Mouse (Mus musculus) T-helper 17 cell (primary cell): ENCODE results near the gene Cdc6.

Experiments
- in situ Hi-C, 2 experiments: fragments of 300-600 bp; cut with MboI, MseI; formaldehyde crosslinking; loops; 1 replicate in 1 of 2; 2 replicates in 1 of 2; pipeline ENCODE4 v1.15.1; 2025; ENCODE audit warnings: high pct_unique_total_duplicates in 2 of 2

Cdc6 gene

GRCm38 (mm10) chr11:98956340-98956739 lies 48.7 kb downstream of the Cdc6 start:
- in situ Hi-C loops: loop anchor here in 1 of 2 experiments (10.0 kb wide), 1 partner anchor 1358 kb away; the partner anchor contains the start of gene Eif1

- in situ Hi-C loops: loop anchor here in 1 of 2 experiments (10.0 kb wide), 1 partner anchor 1355 kb away; the partner anchor contains the start of gene Eif1
Measured at GRCm38 (mm10) chr11:98959437-98960312, 52.1 kb downstream of the Cdc6 start.

GRCm38 (mm10) chr11:98960313-98960906 lies 52.8 kb downstream of the Cdc6 start:
- in situ Hi-C loops: no loop called here

- in situ Hi-C loops: no loop called here
Measured at GRCm38 (mm10) chr11:98961051-98961592, 53.5 kb downstream of the Cdc6 start.

- in situ Hi-C loops: no loop called here
Measured at GRCm38 (mm10) chr11:98961766-98962165, 54.2 kb downstream of the Cdc6 start.

GRCm38 (mm10) chr11:98962421-98963095 lies 55.0 kb downstream of the Cdc6 start:
- in situ Hi-C loops: no loop called here

GRCm38 (mm10) chr11:98963191-98964021 lies 55.8 kb downstream of the Cdc6 start:
- in situ Hi-C loops: no loop called here

GRCm38 (mm10) chr11:98964201-98964615 lies 56.6 kb downstream of the Cdc6 start:
- in situ Hi-C loops: no loop called here

- in situ Hi-C loops: no loop called here
Measured at GRCm38 (mm10) chr11:98964616-98965415, 57.2 kb downstream of the Cdc6 start.

- in situ Hi-C loops: no loop called here
Measured at GRCm38 (mm10) chr11:98965416-98966077, 57.9 kb downstream of the Cdc6 start.

GRCm38 (mm10) chr11:98966499-98967141 lies 59.0 kb downstream of the Cdc6 start:
- in situ Hi-C loops: no loop called here

- in situ Hi-C loops: no loop called here
Measured at GRCm38 (mm10) chr11:98968079-98968478, 60.5 kb downstream of the Cdc6 start.

- in situ Hi-C loops: no loop called here
Measured at GRCm38 (mm10) chr11:98968716-98969495, 61.3 kb downstream of the Cdc6 start.

- in situ Hi-C loops: no loop called here
Measured at GRCm38 (mm10) chr11:98969496-98969927, 61.9 kb downstream of the Cdc6 start.

GRCm38 (mm10) chr11:98970191-98970925 lies 62.8 kb downstream of the Cdc6 start:
- in situ Hi-C loops: loop anchor here (5.0 kb wide), 3 partner anchors 33 to 1707 kb away; partner anchors contain the start of gene Rara (in 1 of the 2)

GRCm38 (mm10) chr11:98971316-98972031 lies 63.9 kb downstream of the Cdc6 start:
- in situ Hi-C loops: loop anchor here (5.0 kb wide), 3 partner anchors 34 to 1706 kb away; partner anchors contain the start of gene Rara (in 1 of the 2)
